Mouse (Mus musculus) E14TG2a.4 (cell line): Measurements from ENCODE around the gene Ino80b.

Experiments
- H3K27me3 ChIP-seq: 2 replicates; pipeline ENCODE4 v1.6.1; 2014; ENCODE audit warnings: low read length, control low read depth; ENCODE audit not compliant: insufficient read depth
- H3K36me3 ChIP-seq: 2 replicates; pipeline ENCODE4 v1.6.1; 2014; ENCODE audit warnings: low read length, control low read depth; ENCODE audit not compliant: insufficient read depth
- H3K4me1 ChIP-seq: replicated peaks from 2 replicates; pipeline ENCODE4 v1.6.1; 2014; ENCODE audit warnings: low read depth, low read length, control low read depth
- H3K4me3 ChIP-seq: replicated peaks from 2 replicates; pipeline ENCODE4 v1.5.1; 2014; ENCODE audit warnings: mild to moderate bottlenecking, low read length
- H3K9me3 ChIP-seq: 2 replicates; pipeline ENCODE4 v1.6.1; 2014; ENCODE audit warnings: low read length, control low read depth
- CTCF ChIP-seq: conservative IDR thresholded peaks from 2 replicates; pipeline ENCODE4 v1.5.1; 2014; ENCODE audit warnings: low read length
- NANOG ChIP-seq: IDR thresholded peaks from 2 replicates; pipeline ENCODE4 v1.6.1; 2014; ENCODE audit warnings: borderline replicate concordance, low read length, mixed read lengths
- POU5F1 ChIP-seq: IDR thresholded peaks from 2 replicates; pipeline ENCODE4 v1.6.1; 2014; ENCODE audit warnings: low read length, borderline replicate concordance

Ino80b gene

GRCm38 (mm10) chr6:83125331-83125730 lies at the start of gene Ino80b:
TSS of gene Ino80b (minus strand) at chr6:83125431.
- peaks cover 39% of the 10 kb centered on the region for H3K4me1 ChIP-seq
- H3K4me3 ChIP-seq: peak within 1 kb of the TSS; percentile 91
- H3K9me3 ChIP-seq: no peaks in the 10 kb centered on the region
- no peak for TF ChIP-seq CTCF
- no peak for TF ChIP-seq POU5F1
- H3K27me3 ChIP-seq: no peaks in the 10 kb centered on the region
- peaks cover 12% of the 10 kb centered on the region for H3K36me3 ChIP-seq

GRCm38 (mm10) chr6:83172240-83172920 lies 47.1 kb upstream of the Ino80b start:
- Histone ChIP-seq H3K27me3 (no peaks in the 10 kb centered on the region), H3K4me1 (peaks cover 35% of the 10 kb centered on the region), H3K4me3 (no peak overlapping the region), H3K9me3 (no peaks in the 10 kb centered on the region), H3K36me3 (peaks cover 30% of the 10 kb centered on the region; the same call in 1 of the 2 replicates)
- no peak for TF ChIP-seq NANOG
- no peak for TF ChIP-seq POU5F1
- TF ChIP-seq CTCF: no peak

GRCm38 (mm10) chr6:83171063-83171462 lies 45.8 kb upstream of the Ino80b start:
- H3K27me3 ChIP-seq: no peaks in the 10 kb centered on the region
- TF ChIP-seq POU5F1 (no peak), CTCF (no peak), NANOG (no peak)
- H3K9me3 ChIP-seq: no peaks in the 10 kb centered on the region
- peaks cover 41% of the 10 kb centered on the region for H3K4me1 ChIP-seq
- no peak overlapping the region for H3K4me3 ChIP-seq
- peaks cover 28% of the 10 kb centered on the region; the same call in 1 of the 2 replicates for H3K36me3 ChIP-seq

- Histone ChIP-seq H3K4me1 (peaks cover 46% of the 10 kb centered on the region), H3K9me3 (no peaks in the 10 kb centered on the region), H3K27me3 (no peaks in the 10 kb centered on the region), H3K36me3 (peaks cover 23% of the 10 kb centered on the region; the same call in 1 of the 2 replicates), H3K4me3 (no peak overlapping the region)
- TF ChIP-seq CTCF (no peak), NANOG (no peak), POU5F1 (no peak)
These were observed 44.6 kb upstream of the Ino80b start for GRCm38 (mm10) chr6:83169872-83170271.

- no peaks in the 10 kb centered on the region for H3K9me3 ChIP-seq
- TF ChIP-seq CTCF: no peak
- no peak for TF ChIP-seq POU5F1
- no peak for TF ChIP-seq NANOG
- peaks cover 15% of the 10 kb centered on the region for H3K27me3 ChIP-seq
- peaks cover 12% of the 10 kb centered on the region; the same call in 1 of the 2 replicates for H3K36me3 ChIP-seq
- H3K4me1 ChIP-seq: peaks cover 45% of the 10 kb centered on the region
- H3K4me3 ChIP-seq: peak overlapping the region; percentile 94
These were observed 41.0 kb upstream of the Ino80b start for GRCm38 (mm10) chr6:83166243-83166630.

- Histone ChIP-seq H3K27me3 (peaks cover 20% of the 10 kb centered on the region), H3K9me3 (no peaks in the 10 kb centered on the region), H3K4me3 (peak within 1 kb of the TSS; percentile 94), H3K4me1 (peaks cover 45% of the 10 kb centered on the region), H3K36me3 (peaks cover 12% of the 10 kb centered on the region; the same call in 1 of the 2 replicates)
- TF ChIP-seq POU5F1 (no peak), CTCF (peak; percentile 72)
These were observed 40.5 kb upstream of the Ino80b start, which contains the start of gene Dctn1 for GRCm38 (mm10) chr6:83165607-83166242. TSS of gene Dctn1 (plus strand) at chr6:83165920.

GRCm38 (mm10) chr6:83165026-83165606 lies 39.9 kb upstream of the Ino80b start:
- peaks cover 26% of the 10 kb centered on the region for H3K27me3 ChIP-seq
- no peak for TF ChIP-seq NANOG
- H3K4me1 ChIP-seq: peaks cover 40% of the 10 kb centered on the region
- peak overlapping the region; percentile 94 for H3K4me3 ChIP-seq
- peaks cover 11% of the 10 kb centered on the region; the same call in 1 of the 2 replicates for H3K36me3 ChIP-seq
- H3K9me3 ChIP-seq: no peaks in the 10 kb centered on the region

GRCm38 (mm10) chr6:83162701-83163100 lies 37.5 kb upstream of the Ino80b start:
- Histone ChIP-seq H3K9me3 (no peaks in the 10 kb centered on the region), H3K36me3 (no peaks in the 10 kb centered on the region), H3K27me3 (peaks cover 37% of the 10 kb centered on the region), H3K4me3 (peak overlapping the region; percentile 78), H3K4me1 (peaks cover 36% of the 10 kb centered on the region)
- no peak for TF ChIP-seq NANOG
- TF ChIP-seq CTCF: peak; percentile 74
